Mouse (Mus musculus): Measurements from ENCODE around the gene Gm26602. TPM values are rescaled to one million over a fixed set of nuclear protein-coding genes. Genes with fewer than 3 reads are reported as not detected.

Gm26602 gene
- polyA plus RNA-seq, 1 experiment from 2014 or later, result not detected

Small RNA genes within 50 kb of the gene (microRNA-seq; reads per million reads assigned to microRNA genes)
- 0.88 reads per million for gene Mir6910

Other genes with a start within 250 kb of the Gm26602 start
- gene Madcam1, start 246.3 kb upstream of the Gm26602 start, polyA plus RNA-seq (2016; fragmentation: Nextera tagmentation; extraction: Ambion mirVana), result 3.7 and 6.4 TPM in 2 replicates
- gene Tpgs1, start 241.5 kb upstream of the Gm26602 start, polyA plus RNA-seq (2016; fragmentation: Nextera tagmentation; extraction: Ambion mirVana), result 68.0 and 73.0 TPM in 2 replicates
- 209 and 259 TPM in 2 replicates for gene Cdc34, start 228.7 kb upstream of the Gm26602 start, polyA plus RNA-seq (2016; fragmentation: Nextera tagmentation; extraction: Ambion mirVana)
- 0.76 and 0.94 TPM in 2 replicates for gene Gzmm, start 221.8 kb upstream of the Gm26602 start, polyA plus RNA-seq (2016; fragmentation: Nextera tagmentation; extraction: Ambion mirVana)
- gene Bsg, start 206.4 kb upstream of the Gm26602 start, polyA plus RNA-seq (2016; fragmentation: Nextera tagmentation; extraction: Ambion mirVana), result 642 and 664 TPM in 2 replicates
- gene Hcn2, start 194.2 kb upstream of the Gm26602 start, polyA plus RNA-seq (2016; fragmentation: Nextera tagmentation; extraction: Ambion mirVana), result 0.04 TPM in 1 of 2 replicates, not detected in the other
- 58.6 and 61.2 TPM in 2 replicates for gene Polrmt, start 164.3 kb upstream of the Gm26602 start, polyA plus RNA-seq (2016; fragmentation: Nextera tagmentation; extraction: Ambion mirVana)
- 0.28 and 0.65 TPM in 2 replicates for gene Fgf22, start 155.8 kb upstream of the Gm26602 start, polyA plus RNA-seq (2016; fragmentation: Nextera tagmentation; extraction: Ambion mirVana)
- 141 and 151 TPM in 2 replicates for gene Rnf126, start 143.9 kb upstream of the Gm26602 start, polyA plus RNA-seq (2016; fragmentation: Nextera tagmentation; extraction: Ambion mirVana)
- gene Fstl3, start 133.6 kb upstream of the Gm26602 start, polyA plus RNA-seq (2016; fragmentation: Nextera tagmentation; extraction: Ambion mirVana), result 1.8 and 2.3 TPM in 2 replicates
- 0.19 TPM in 1 of 2 replicates, not detected in the other for gene Prss57, start 119.9 kb upstream of the Gm26602 start, polyA plus RNA-seq (2016; fragmentation: Nextera tagmentation; extraction: Ambion mirVana)
- gene Palm, start 117.3 kb upstream of the Gm26602 start, polyA plus RNA-seq (2016; fragmentation: Nextera tagmentation; extraction: Ambion mirVana), result 121 and 126 TPM in 2 replicates
- 0.60 TPM in 1 of 2 replicates, not detected in the other for gene Misp, start 89.9 kb upstream of the Gm26602 start, polyA plus RNA-seq (2016; fragmentation: Nextera tagmentation; extraction: Ambion mirVana)
- gene Ptbp1, start 56.4 kb upstream of the Gm26602 start, polyA plus RNA-seq (2016; fragmentation: Nextera tagmentation; extraction: Ambion mirVana), result 485 and 494 TPM in 2 replicates
- 9.1 and 15.3 TPM in 2 replicates for gene Prtn3, start 36.4 kb upstream of the Gm26602 start, polyA plus RNA-seq (2016; fragmentation: Nextera tagmentation; extraction: Ambion mirVana)
- 108 and 140 TPM in 2 replicates for gene Plppr3, start 36.2 kb upstream of the Gm26602 start, polyA plus RNA-seq (2016; fragmentation: Nextera tagmentation; extraction: Ambion mirVana)
- not detected in 2 replicates for gene Elane, start 24.6 kb upstream of the Gm26602 start, polyA plus RNA-seq (2016; fragmentation: Nextera tagmentation; extraction: Ambion mirVana)
- gene Cfd, start 20.0 kb upstream of the Gm26602 start, polyA plus RNA-seq (2016; fragmentation: Nextera tagmentation; extraction: Ambion mirVana), result not detected in 2 replicates
- gene Med16, start 1.9 kb upstream of the Gm26602 start, polyA plus RNA-seq (2016; fragmentation: Nextera tagmentation; extraction: Ambion mirVana), result 63.6 and 67.1 TPM in 2 replicates
- gene Kiss1r, start 6.1 kb downstream of the Gm26602 start, polyA plus RNA-seq (2016; fragmentation: Nextera tagmentation; extraction: Ambion mirVana), result 0.31 and 0.49 TPM in 2 replicates
- gene R3hdm4, start 10.4 kb downstream of the Gm26602 start, polyA plus RNA-seq (2016; fragmentation: Nextera tagmentation; extraction: Ambion mirVana), result 116 and 143 TPM in 2 replicates
- gene Arid3a, start 16.2 kb downstream of the Gm26602 start, polyA plus RNA-seq (2016; fragmentation: Nextera tagmentation; extraction: Ambion mirVana), result 18.2 and 29.4 TPM in 2 replicates
- gene Wdr18, start 49.3 kb downstream of the Gm26602 start, polyA plus RNA-seq (2016; fragmentation: Nextera tagmentation; extraction: Ambion mirVana), result 174 and 201 TPM in 2 replicates
- gene Grin3b, start 59.9 kb downstream of the Gm26602 start, polyA plus RNA-seq (2016; fragmentation: Nextera tagmentation; extraction: Ambion mirVana), result 0.28 and 0.40 TPM in 2 replicates
- 14.9 and 16.4 TPM in 2 replicates for gene Tmem259, start 73.5 kb downstream of the Gm26602 start, polyA plus RNA-seq (2016; fragmentation: Nextera tagmentation; extraction: Ambion mirVana)
- gene Cnn2, start 77.7 kb downstream of the Gm26602 start, polyA plus RNA-seq (2016; fragmentation: Nextera tagmentation; extraction: Ambion mirVana), result 261 and 301 TPM in 2 replicates
- gene Abca7, start 85.6 kb downstream of the Gm26602 start, polyA plus RNA-seq (2016; fragmentation: Nextera tagmentation; extraction: Ambion mirVana), result 2.0 and 2.3 TPM in 2 replicates
- 14.9 and 15.5 TPM in 2 replicates for gene Arhgap45, start 105.8 kb downstream of the Gm26602 start, polyA plus RNA-seq (2016; fragmentation: Nextera tagmentation; extraction: Ambion mirVana)
- 319 and 357 TPM in 2 replicates for gene Polr2e, start 128.9 kb downstream of the Gm26602 start, polyA plus RNA-seq (2016; fragmentation: Nextera tagmentation; extraction: Ambion mirVana)
- gene Gpx4, start 136.3 kb downstream of the Gm26602 start, polyA plus RNA-seq (2016; fragmentation: Nextera tagmentation; extraction: Ambion mirVana), result 589 and 631 TPM in 2 replicates
- 17.1 and 18.4 TPM in 2 replicates for gene Sbno2, start 194.7 kb downstream of the Gm26602 start, polyA plus RNA-seq (2016; fragmentation: Nextera tagmentation; extraction: Ambion mirVana)
- 16.1 and 17.0 TPM in 2 replicates for gene Stk11, start 204.9 kb downstream of the Gm26602 start, polyA plus RNA-seq (2016; fragmentation: Nextera tagmentation; extraction: Ambion mirVana)
- gene Atp5d, start 227.8 kb downstream of the Gm26602 start, polyA plus RNA-seq (2016; fragmentation: Nextera tagmentation; extraction: Ambion mirVana), result 487 and 503 TPM in 2 replicates
- gene Cbarp, start 230.0 kb downstream of the Gm26602 start, polyA plus RNA-seq (2016; fragmentation: Nextera tagmentation; extraction: Ambion mirVana), result 3.3 and 4.7 TPM in 2 replicates
- 26.2 and 27.1 TPM in 2 replicates for gene Midn, start 237.4 kb downstream of the Gm26602 start, polyA plus RNA-seq (2016; fragmentation: Nextera tagmentation; extraction: Ambion mirVana)